ENCODE assay signal across 9 mouse cellular contexts in genomic region chr7:130773171-130773830, GRCm38 (mm10). TPM values are rescaled to one million over a fixed set of nuclear protein-coding genes. Genes with fewer than 3 reads are reported as not detected.
DNase-seq lines count a peak whose midpoint lies in the region; ATAC-seq and TF ChIP-seq lines count a peak whose summit lies in the region.
"Had no signal": no experiment of that assay in that cellular context is flagged by ENCODE, and none has a peak within 500 bp of the region (broad histone marks: within the 10 kb centered on the region; RNA-seq: fewer than 3 reads in every experiment).

No protein-coding gene starts in this region.

- H3K4me2 ChIP-seq in heart, embryonic 14.5 days (ENCODE audit: low read length), result no peak overlapping the region
- H3K4me2 ChIP-seq in heart, embryonic 12.5 days, result no peak overlapping the region
- H3K4me2 ChIP-seq in intestine, embryonic 15.5 days (replicated peaks), result no peak overlapping the region
- H3K4me2 ChIP-seq in lung, postnatal 0 days (replicated peaks; ENCODE audit: low read depth, low read length), result no peak overlapping the region

- DNase-seq in adrenal gland, postnatal 25 days, result peak; percentile 56
- DNase-seq in lung, postnatal 0 days (ENCODE audit: low spot score), result peak; percentile 50
- peak; percentile 68 for DNase-seq in thymus, postnatal 14 days

- H3K36me3 ChIP-seq in heart, embryonic 14.5 days (ENCODE audit: control insufficient read depth, insufficient read depth, low read length), result no peaks in the 10 kb centered on the region
- H3K36me3 ChIP-seq in heart, embryonic 12.5 days, result no peaks in the 10 kb centered on the region
- no peaks in the 10 kb centered on the region for H3K36me3 ChIP-seq in intestine, embryonic 15.5 days
- no peaks in the 10 kb centered on the region for H3K36me3 ChIP-seq in lung, postnatal 0 days (ENCODE audit: insufficient read depth, low read length)

- peaks cover 6 to 10% of the 10 kb centered on the region in 2 experiments; a peak in 3 of 4 replicates for H3K4me1 ChIP-seq in heart, embryonic 14.5 days (ENCODE audit: control insufficient read depth in 2 of 2, insufficient read depth in 2 of 2, low read length in 2 of 2)
- peaks cover 9% of the 10 kb centered on the region for H3K4me1 ChIP-seq in heart, embryonic 12.5 days (replicated peaks)
- no peaks in the 10 kb centered on the region for H3K4me1 ChIP-seq in intestine, embryonic 15.5 days (replicated peaks)
- H3K4me1 ChIP-seq in lung, postnatal 0 days (ENCODE audit: insufficient read depth, low read depth, low read length), result no peaks in the 10 kb centered on the region

- no peak overlapping the region for H3K9ac ChIP-seq in heart, embryonic 14.5 days (ENCODE audit: low read length)
- no peak overlapping the region for H3K9ac ChIP-seq in heart, embryonic 12.5 days
- no peak overlapping the region for H3K9ac ChIP-seq in intestine, embryonic 15.5 days
- no peak overlapping the region for H3K9ac ChIP-seq in lung, postnatal 0 days (replicated peaks; ENCODE audit: low read depth)

- no peaks in the 10 kb centered on the region for H3K27me3 ChIP-seq in heart, embryonic 14.5 days (ENCODE audit: control insufficient read depth, insufficient read depth, low read length)
- no peaks in the 10 kb centered on the region for H3K27me3 ChIP-seq in heart, embryonic 12.5 days (replicated peaks)
- H3K27me3 ChIP-seq in intestine, embryonic 15.5 days (replicated peaks), result no peaks in the 10 kb centered on the region
- no peaks in the 10 kb centered on the region for H3K27me3 ChIP-seq in lung, postnatal 0 days (replicated peaks; ENCODE audit: insufficient read depth, low read length)

- no peak overlapping the region for H3K27ac ChIP-seq in heart, embryonic 14.5 days (replicated peaks in 1 of 2; ENCODE audit: control insufficient read depth in 1 of 2, insufficient read depth in 1 of 2, low read depth in 2 of 2, low read length in 2 of 2)
- no peak overlapping the region for H3K27ac ChIP-seq in heart, embryonic 12.5 days (ENCODE audit: poor library complexity, severe bottlenecking)
- H3K27ac ChIP-seq in intestine, embryonic 15.5 days, result no peak overlapping the region
- H3K27ac ChIP-seq in lung, postnatal 0 days (ENCODE audit: low read length), result no peak overlapping the region

- peak; percentile 79 for TF ChIP-seq CTCF in lung, postnatal 0 days (IDR thresholded peaks at IDR 0.05)

- no peaks in the 10 kb centered on the region for H3K9me3 ChIP-seq in heart, embryonic 14.5 days (ENCODE audit: control insufficient read depth, low read length)
- no peaks in the 10 kb centered on the region for H3K9me3 ChIP-seq in heart, embryonic 12.5 days (replicated peaks)
- no peaks in the 10 kb centered on the region for H3K9me3 ChIP-seq in intestine, embryonic 15.5 days
- H3K9me3 ChIP-seq in lung, postnatal 0 days (ENCODE audit: low read length), result no peaks in the 10 kb centered on the region

- no peak for TF ChIP-seq EP300 in lung, postnatal 0 days (IDR thresholded peaks at IDR 0.05)

- ATAC-seq in heart, embryonic 14.5 days (ENCODE audit: insufficient number of reproducible peaks, insufficient read depth, low FRiP score, low read depth), result peak; percentile 49; the same call in 1 of the 2 replicates
- ATAC-seq in heart, embryonic 12.5 days (ENCODE audit: insufficient number of reproducible peaks, low FRiP score), result no peak
- peak; percentile 80 for ATAC-seq in CD4-positive, CD25-positive, alpha-beta regulatory T cell, adult 4 months
- ATAC-seq in intestine, embryonic 15.5 days, result peak; percentile 75
- peak; percentile 57; the same call in 1 of the 2 replicates for ATAC-seq in lung, postnatal 0 days
- no peak for ATAC-seq in erythroblast, adult 5-6 weeks (replicated peaks; ENCODE audit: low FRiP score, poor library complexity, severe bottlenecking)

- no peak overlapping the region for H3K4me3 ChIP-seq in heart, embryonic 14.5 days (ENCODE audit: control insufficient read depth in 1 of 2, insufficient read depth in 1 of 2, low read depth in 1 of 2, low read length in 2 of 2)
- H3K4me3 ChIP-seq in heart, embryonic 12.5 days, result no peak overlapping the region
- no peak overlapping the region for H3K4me3 ChIP-seq in intestine, embryonic 15.5 days (replicated peaks)
- no peak overlapping the region for H3K4me3 ChIP-seq in lung, postnatal 0 days (ENCODE audit: low read depth, low read length)

- WGBS in heart, embryonic 14.5 days, result 57% methylated on average over 11 of the region's 11 CpGs
- 53% methylated on average over 11 of the region's 11 CpGs for WGBS in heart, embryonic 12.5 days
- WGBS in intestine, embryonic 15.5 days, result 67% methylated on average over 11 of the region's 11 CpGs
- 61% methylated on average over 11 of the region's 11 CpGs for WGBS in lung, postnatal 0 days

RNA-seq across cellular contexts. Expression of gene Btbd16, which starts 0.6 kb away (rescaled TPM):
- polyA plus RNA-seq in heart, embryonic 14.5 days (2014; fragmentation: Nextera tagmentation; extraction: Ambion mirVana), result not detected in 2 replicates
- polyA plus RNA-seq in heart, embryonic 12.5 days (2016; fragmentation: Nextera tagmentation; extraction: Ambion mirVana), result 0.15 and 0.18 TPM in 2 replicates
- 1 to 10 TPM; 6.3 to 7.4 TPM for polyA plus RNA-seq in CD4-positive, CD25-positive, alpha-beta regulatory T cell, adult 4 months (2017; shearing (Covaris generic))
- not detected in 2 replicates for total RNA-seq in adrenal gland, postnatal 25 days (2021)
- polyA plus RNA-seq in intestine, embryonic 15.5 days (2015; fragmentation: Nextera tagmentation; extraction: Ambion mirVana), result 0.05 and 0.06 TPM in 2 replicates
- polyA plus RNA-seq in lung, postnatal 0 days (2015; fragmentation: Nextera tagmentation; extraction: Ambion mirVana), result 0.08 TPM in 1 of 2 replicates, not detected in the other
- total RNA-seq in erythroblast, adult 5-6 weeks (2015; ENCODE audit: low replicate concordance), result not detected in 2 replicates
- not detected in 2 replicates for total RNA-seq in erythroblast, adult 5-6 weeks (2017; ENCODE audit: low replicate concordance)
- polyA plus RNA-seq: embryonic facial prominence, embryonic 14.5 days had no signal

Comparison
In these comparisons a context has a peak if more than half of its experiments do, and no peak if none do; other contexts are left out.
1. ATAC-seq: peak in heart, embryonic 14.5 days (single experiment), CD4-positive, CD25-positive, alpha-beta regulatory T cell, adult 4 months (single experiment), intestine, embryonic 15.5 days (single experiment) and lung, postnatal 0 days (single experiment); none in heart, embryonic 12.5 days (single experiment) and erythroblast, adult 5-6 weeks (single experiment).
2. Peak in every context shown above with its lines, with median percentiles within 50 percentile points of each other: DNase-seq.